Mouse (Mus musculus): Measurements from ENCODE around the gene Asap3. TPM values are rescaled to one million over a fixed set of nuclear protein-coding genes. Genes with fewer than 3 reads are reported as not detected.
A peak's percentile ranks its signal among the peaks of the same experiment; 100 is the strongest.

Gene Asap3
- polyA plus RNA-seq, 1 experiment = 3.2 TPM

DNA sequence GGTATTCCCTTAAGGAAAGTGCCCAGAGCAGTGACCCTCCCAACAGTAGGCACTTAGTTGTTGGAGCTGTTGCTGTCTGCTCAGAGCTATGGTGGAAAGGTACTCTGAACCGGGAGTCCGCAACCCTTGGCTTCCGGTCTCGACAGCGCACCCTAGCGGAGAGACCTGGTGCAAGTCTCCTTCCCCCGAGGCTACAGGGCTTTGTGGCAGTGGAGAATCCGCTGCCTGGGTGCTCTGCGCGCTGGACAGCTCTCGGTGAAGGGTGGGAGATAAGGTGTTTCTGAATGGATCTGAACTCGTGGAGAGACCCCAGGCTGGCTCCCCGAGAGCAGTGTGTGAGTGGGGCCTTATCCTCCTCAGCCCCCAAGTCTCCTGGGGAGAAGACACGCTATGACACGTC, 26.2 kb upstream of the Asap3 start:
- no peaks in the 10 kb centered on the region for H3K4me1 ChIP-seq (ENCODE audit: control insufficient read depth, insufficient read depth, low read length)
- H3K4me3 ChIP-seq (ENCODE audit: insufficient read depth, low read length) = peak overlapping the region; percentile 37
- H3K27ac ChIP-seq (ENCODE audit: insufficient read depth, low read length) = no peak overlapping the region
- TF ChIP-seq POLR2A (IDR thresholded peaks at IDR 0.05; ENCODE audit: extremely low read depth, insufficient read depth, low read length) = no peak
- TF ChIP-seq CTCF (IDR thresholded peaks at IDR 0.05; ENCODE audit: extremely low read depth, insufficient read depth, low read length) = peak; percentile 59

GRCm38 (mm10) chr4:136180408-136181330, 25.5 kb upstream of the Asap3 start:
- TF ChIP-seq CTCF (IDR thresholded peaks at IDR 0.05; ENCODE audit: extremely low read depth, insufficient read depth, low read length) (no peak), POLR2A (IDR thresholded peaks at IDR 0.05; ENCODE audit: extremely low read depth, insufficient read depth, low read length) (peak; percentile 29; the same call in 1 of the 2 replicates)
- peak overlapping the region; percentile 37 for H3K4me3 ChIP-seq (ENCODE audit: insufficient read depth, low read length)
- no peaks in the 10 kb centered on the region for H3K4me1 ChIP-seq (ENCODE audit: control insufficient read depth, insufficient read depth, low read length)
- H3K27ac ChIP-seq (ENCODE audit: insufficient read depth, low read length) = no peak overlapping the region

DNA sequence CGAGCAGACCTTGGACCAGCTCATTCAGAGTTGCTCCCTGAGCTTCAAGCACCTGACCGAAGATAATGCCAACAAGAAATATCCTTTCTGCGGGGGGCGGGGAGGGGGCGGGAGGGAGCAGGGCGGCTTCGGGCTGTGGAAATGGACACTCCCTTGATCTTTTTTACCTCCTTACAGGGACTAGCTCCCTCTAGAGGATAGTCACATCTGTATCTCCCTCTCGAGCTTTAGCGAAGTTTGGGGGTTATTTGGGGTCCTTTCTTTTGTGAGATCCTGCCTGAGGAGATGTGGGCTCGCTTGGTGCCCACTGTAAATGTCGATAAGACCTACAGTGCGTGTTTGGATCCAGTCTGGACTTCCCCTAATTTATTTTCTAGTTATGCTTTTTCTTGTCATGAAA, 24.8 kb upstream of the Asap3 start:
- Histone ChIP-seq H3K27ac (ENCODE audit: insufficient read depth, low read length) (no peak overlapping the region), H3K4me1 (ENCODE audit: control insufficient read depth, insufficient read depth, low read length) (no peaks in the 10 kb centered on the region), H3K4me3 (ENCODE audit: insufficient read depth, low read length) (no peak overlapping the region)
- TF ChIP-seq CTCF (IDR thresholded peaks at IDR 0.05; ENCODE audit: extremely low read depth, insufficient read depth, low read length) (0 out of 2 replicates have a peak, but pooled peaks have one; percentile 6), POLR2A (IDR thresholded peaks at IDR 0.05; ENCODE audit: extremely low read depth, insufficient read depth, low read length) (no peak)

- Histone ChIP-seq H3K4me1 (ENCODE audit: control insufficient read depth, insufficient read depth, low read length) (no peaks in the 10 kb centered on the region), H3K4me3 (ENCODE audit: insufficient read depth, low read length) (no peak overlapping the region), H3K27ac (ENCODE audit: insufficient read depth, low read length) (no peak overlapping the region)
- TF ChIP-seq POLR2A (IDR thresholded peaks at IDR 0.05; ENCODE audit: extremely low read depth, insufficient read depth, low read length) = no peak
These were observed 20.8 kb upstream of the Asap3 start for GRCm38 (mm10) chr4:136185375-136185774.

DNA sequence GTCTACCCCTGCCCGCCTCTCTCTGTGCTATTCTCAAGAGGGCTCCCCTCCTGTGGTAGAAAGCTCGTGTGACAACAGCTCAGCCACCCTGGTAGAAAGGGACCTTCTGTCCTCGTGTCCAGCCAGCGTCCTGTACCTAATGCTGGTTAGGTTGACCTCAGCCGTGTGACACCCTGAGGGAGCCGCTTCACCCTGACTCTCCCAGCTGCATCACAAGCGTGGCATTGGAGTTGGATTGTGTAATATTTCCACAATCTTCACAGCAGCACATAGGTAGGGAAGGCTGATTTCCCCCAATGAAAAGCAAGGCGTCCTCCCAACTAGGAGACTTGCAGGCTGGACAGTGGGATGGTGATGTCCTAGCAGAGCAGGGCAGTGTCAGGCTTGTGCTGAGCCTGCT, 19.9 kb upstream of the Asap3 start:
- H3K27ac ChIP-seq (ENCODE audit: insufficient read depth, low read length) = no peak overlapping the region
- H3K4me3 ChIP-seq (ENCODE audit: insufficient read depth, low read length) = no peak overlapping the region
- no peaks in the 10 kb centered on the region for H3K4me1 ChIP-seq (ENCODE audit: control insufficient read depth, insufficient read depth, low read length)
- no peak for TF ChIP-seq CTCF (IDR thresholded peaks at IDR 0.05; ENCODE audit: extremely low read depth, insufficient read depth, low read length)
- no peak for TF ChIP-seq POLR2A (IDR thresholded peaks at IDR 0.05; ENCODE audit: extremely low read depth, insufficient read depth, low read length)

DNA sequence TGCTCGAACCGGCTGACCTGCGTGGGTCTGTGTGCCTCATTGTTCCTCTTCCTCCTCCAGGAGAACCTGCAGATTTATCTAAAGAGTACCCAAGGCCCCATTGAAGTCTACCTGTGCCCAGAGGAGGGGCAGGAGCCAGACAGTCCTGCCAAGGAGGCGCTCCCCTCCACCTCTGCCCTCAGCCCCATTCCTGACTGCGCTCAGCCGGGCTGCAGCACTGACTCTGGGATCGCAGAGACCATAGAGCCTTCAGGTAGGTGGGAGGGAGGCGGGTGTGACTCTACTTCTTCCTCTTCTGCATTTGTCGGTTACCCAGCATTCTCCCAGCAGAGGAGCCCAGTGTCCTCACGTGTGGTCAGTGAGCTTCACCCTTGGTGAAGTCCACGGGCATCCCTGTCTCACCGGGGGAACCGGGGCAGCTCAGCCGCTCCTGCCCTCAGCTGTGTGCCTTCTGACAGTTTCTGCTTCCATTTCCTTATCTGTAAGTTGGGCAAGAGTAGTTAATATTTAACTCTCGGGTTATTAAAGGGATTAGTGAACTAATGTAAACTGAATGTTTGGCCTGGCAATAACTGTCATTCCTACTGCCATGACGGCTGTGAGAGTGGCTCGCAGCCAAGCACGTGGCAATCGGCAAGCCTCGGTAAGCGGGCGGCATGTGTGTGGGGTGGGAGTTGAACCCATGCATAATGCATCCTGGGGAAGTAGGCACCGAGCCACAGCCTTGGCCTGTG, 19.3 kb upstream of the Asap3 start:
- H3K27ac ChIP-seq (ENCODE audit: insufficient read depth, low read length) = no peak overlapping the region
- H3K4me3 ChIP-seq (ENCODE audit: insufficient read depth, low read length) = no peak overlapping the region
- TF ChIP-seq POLR2A (IDR thresholded peaks at IDR 0.05; ENCODE audit: extremely low read depth, insufficient read depth, low read length) (no peak), CTCF (IDR thresholded peaks at IDR 0.05; ENCODE audit: extremely low read depth, insufficient read depth, low read length) (no peak)
- H3K4me1 ChIP-seq (ENCODE audit: control insufficient read depth, insufficient read depth, low read length) = no peaks in the 10 kb centered on the region

DNA sequence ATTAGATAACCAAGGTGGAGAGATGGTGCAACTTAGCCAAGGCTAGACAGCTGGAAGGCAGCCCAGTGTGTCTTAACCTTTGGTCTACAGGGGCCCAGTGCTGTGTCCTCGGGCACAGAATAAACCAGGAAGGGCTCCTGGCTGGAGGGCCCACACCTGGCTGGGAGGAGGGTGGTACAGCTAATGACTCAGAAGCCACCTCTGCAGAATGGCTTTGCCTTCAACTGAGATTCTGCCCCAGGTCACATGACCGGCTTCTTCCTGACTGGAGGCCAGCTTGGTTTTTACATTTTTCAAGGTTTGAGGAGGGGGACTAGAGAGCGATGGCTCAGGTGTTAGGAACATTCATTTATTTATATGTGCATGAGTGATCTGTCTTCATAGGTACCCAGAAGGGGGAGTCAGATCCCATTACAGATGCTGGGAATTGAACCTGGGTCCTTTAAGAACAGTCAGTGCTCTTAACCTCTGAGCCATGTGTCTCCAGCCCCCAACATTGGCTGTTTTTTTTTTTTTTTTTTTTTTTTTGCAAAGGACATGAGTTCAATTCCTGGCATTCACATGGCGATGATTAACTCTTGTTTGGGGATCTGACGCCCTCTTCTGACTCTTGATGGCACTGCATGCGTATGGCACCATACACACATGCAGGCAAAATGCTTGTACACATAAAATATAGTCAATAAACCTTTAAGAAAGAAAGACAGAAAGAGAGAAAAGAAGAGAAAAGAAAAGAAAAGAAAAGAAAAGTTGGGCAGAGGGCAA, 17.0 kb upstream of the Asap3 start:
- no peak for TF ChIP-seq POLR2A (IDR thresholded peaks at IDR 0.05; ENCODE audit: extremely low read depth, insufficient read depth, low read length)
- peak; percentile 16; the same call in 1 of the 2 replicates for TF ChIP-seq CTCF (IDR thresholded peaks at IDR 0.05; ENCODE audit: extremely low read depth, insufficient read depth, low read length)
- Histone ChIP-seq H3K4me1 (ENCODE audit: control insufficient read depth, insufficient read depth, low read length) (no peaks in the 10 kb centered on the region), H3K27ac (ENCODE audit: insufficient read depth, low read length) (no peak overlapping the region), H3K4me3 (ENCODE audit: insufficient read depth, low read length) (no peak overlapping the region)

GRCm38 (mm10) chr4:136189912-136190311, 16.3 kb upstream of the Asap3 start:
- no peak overlapping the region for H3K4me3 ChIP-seq (ENCODE audit: insufficient read depth, low read length)
- H3K4me1 ChIP-seq (ENCODE audit: control insufficient read depth, insufficient read depth, low read length) = no peaks in the 10 kb centered on the region
- H3K27ac ChIP-seq (ENCODE audit: insufficient read depth, low read length) = no peak overlapping the region
- TF ChIP-seq POLR2A (IDR thresholded peaks at IDR 0.05; ENCODE audit: extremely low read depth, insufficient read depth, low read length) (no peak), CTCF (IDR thresholded peaks at IDR 0.05; ENCODE audit: extremely low read depth, insufficient read depth, low read length) (no peak)

- H3K4me3 ChIP-seq (ENCODE audit: insufficient read depth, low read length) = no peak overlapping the region
- no peak for TF ChIP-seq POLR2A (IDR thresholded peaks at IDR 0.05; ENCODE audit: extremely low read depth, insufficient read depth, low read length)
- H3K27ac ChIP-seq (ENCODE audit: insufficient read depth, low read length) = no peak overlapping the region
- H3K4me1 ChIP-seq (ENCODE audit: control insufficient read depth, insufficient read depth, low read length) = no peaks in the 10 kb centered on the region
These were observed 12.6 kb upstream of the Asap3 start for GRCm38 (mm10) chr4:136193571-136193970.

Measured in cortical plate, adult 2 months (tissue).